Mouse (Mus musculus) gastrocnemius, adult 2 months (tissue): ENCODE measurements around the gene Aff3. TPM values are rescaled to one million over a fixed set of nuclear protein-coding genes. Genes with fewer than 3 reads are reported as not detected.

Source experiments
- DNase-seq: peaks from one replicate; pipeline ENCODE4 v3.0.0; 2022
- H3K27ac ChIP-seq: fragments of 200-600 bp; 2 replicates; pipeline ENCODE4 v1.8.1; 2022; ENCODE audit warnings: mild to moderate bottlenecking
- H3K4me3 ChIP-seq: fragments of 200-600 bp; 2 replicates; pipeline ENCODE4 v1.8.1; 2022; ENCODE audit warnings: mild to moderate bottlenecking, moderate library complexity
- CTCF ChIP-seq: fragments of 200-600 bp; IDR thresholded peaks from 2 replicates; pipeline ENCODE4 v1.8.1; 2022; ENCODE audit warnings: antibody characterized with exemption, mild to moderate bottlenecking, moderate library complexity
- intact Hi-C: fragments of 180-260 bp; cut with DNase I; formaldehyde crosslinking; loops from one replicate; pipeline ENCODE4 v1.15.1; 2025
- total RNA-seq, 2 experiments: library from RNA; stranded (reverse); gene quantifications; 2 replicates each; pipeline ENCODE4 v1.2.3; 2021

Aff3 gene
- total RNA-seq, 2 experiments from 2014 or later = 1.2 to 4.4 TPM

GRCm38 (mm10) chr1:38390235-38390885 is 274.4 kb downstream of the Aff3 start:
- no peak overlapping the region for H3K27ac ChIP-seq

GRCm38 (mm10) chr1:38389576-38389975 is 275.2 kb downstream of the Aff3 start:
- H3K4me3 ChIP-seq = no peak overlapping the region
- H3K27ac ChIP-seq = no peak overlapping the region
- no peak for TF ChIP-seq CTCF
- no peak for DNase-seq
- intact Hi-C loops = no loop called here

More at GRCm38 (mm10) chr1:38390235-38390885, 274.4 kb downstream of the Aff3 start:
- intact Hi-C loops = loop anchor here (5.0 kb wide), 4 partner anchors 172 to 397 kb away; no protein-coding TSS in a partner anchor
- DNase-seq = no peak
- no peak overlapping the region for H3K4me3 ChIP-seq
- no peak for TF ChIP-seq CTCF

GRCm38 (mm10) chr1:38388466-38388865 is 276.3 kb downstream of the Aff3 start:
- Histone ChIP-seq H3K27ac (no peak overlapping the region), H3K4me3 (no peak overlapping the region)
- no peak for TF ChIP-seq CTCF
- no peak for DNase-seq
- intact Hi-C loops = no loop called here

- no peak for TF ChIP-seq CTCF
- no peak overlapping the region for H3K27ac ChIP-seq
- DNase-seq = no peak
- no peak overlapping the region for H3K4me3 ChIP-seq
- intact Hi-C loops = no loop called here
Measured at GRCm38 (mm10) chr1:38387438-38387837, 277.3 kb downstream of the Aff3 start.

GRCm38 (mm10) chr1:38384457-38385121 is 280.2 kb downstream of the Aff3 start:
- no peak for TF ChIP-seq CTCF
- Histone ChIP-seq H3K4me3 (no peak overlapping the region), H3K27ac (no peak overlapping the region)
- intact Hi-C loops = no loop called here
- DNase-seq = no peak

- DNase-seq = no peak
- no peak for TF ChIP-seq CTCF
- H3K4me3 ChIP-seq = no peak overlapping the region
- intact Hi-C loops = no loop called here
- no peak overlapping the region for H3K27ac ChIP-seq
Measured at GRCm38 (mm10) chr1:38384010-38384409, 280.7 kb downstream of the Aff3 start.

- DNase-seq = no peak
- H3K4me3 ChIP-seq = no peak overlapping the region
- no peak for TF ChIP-seq CTCF
- intact Hi-C loops = no loop called here
- no peak overlapping the region for H3K27ac ChIP-seq
Measured at GRCm38 (mm10) chr1:38382683-38383082, 282.1 kb downstream of the Aff3 start.

GRCm38 (mm10) chr1:38377930-38378329 is 286.8 kb downstream of the Aff3 start:
- intact Hi-C loops = no loop called here
- no peak for DNase-seq
- H3K27ac ChIP-seq = no peak overlapping the region
- no peak for TF ChIP-seq CTCF
- no peak overlapping the region for H3K4me3 ChIP-seq

- Histone ChIP-seq H3K4me3 (no peak overlapping the region), H3K27ac (no peak overlapping the region)
- no peak for TF ChIP-seq CTCF
- DNase-seq = no peak
- intact Hi-C loops = no loop called here
Measured at GRCm38 (mm10) chr1:38369166-38369565, 295.6 kb downstream of the Aff3 start.

- intact Hi-C loops = no loop called here
- TF ChIP-seq CTCF = no peak
- no peak overlapping the region for H3K4me3 ChIP-seq
- H3K27ac ChIP-seq = peak overlapping the region; percentile 5; the same call in 1 of the 2 replicates
- DNase-seq = no peak
Measured at GRCm38 (mm10) chr1:38368081-38368689, 296.6 kb downstream of the Aff3 start.

- intact Hi-C loops = no loop called here
- no peak overlapping the region for H3K27ac ChIP-seq
- no peak overlapping the region for H3K4me3 ChIP-seq
- DNase-seq = no peak
- TF ChIP-seq CTCF = no peak
Measured at GRCm38 (mm10) chr1:38367404-38368080, 297.2 kb downstream of the Aff3 start.

- Histone ChIP-seq H3K27ac (peak overlapping the region; percentile 56), H3K4me3 (no peak overlapping the region)
- no peak for TF ChIP-seq CTCF
- intact Hi-C loops = loop anchor here (5.0 kb wide), 1 partner anchor 122 kb away; no protein-coding TSS in a partner anchor
- DNase-seq = no peak
Measured at GRCm38 (mm10) chr1:38363856-38364255, 300.9 kb downstream of the Aff3 start.

GRCm38 (mm10) chr1:38362275-38362674 is 302.5 kb downstream of the Aff3 start:
- DNase-seq = peak; percentile 39
- H3K27ac ChIP-seq = peak overlapping the region; percentile 57
- H3K4me3 ChIP-seq = no peak overlapping the region
- TF ChIP-seq CTCF = no peak
- intact Hi-C loops = loop anchor here (5.0 kb wide), 1 partner anchor 120 kb away; no protein-coding TSS in a partner anchor
